Mouse (Mus musculus) c-Kit-negative CD71-positive TER-119-positive erythroid progenitor cells, embryonic 14.5 days (primary cell): ENCODE results near the gene Nrarp.

Source experiments
- DNase-seq: peaks from one replicate; pipeline ENCODE4 v3.0.0-alpha.2; 2013; ENCODE audit warnings: low read depth, low spot score

Nrarp gene

DNA sequence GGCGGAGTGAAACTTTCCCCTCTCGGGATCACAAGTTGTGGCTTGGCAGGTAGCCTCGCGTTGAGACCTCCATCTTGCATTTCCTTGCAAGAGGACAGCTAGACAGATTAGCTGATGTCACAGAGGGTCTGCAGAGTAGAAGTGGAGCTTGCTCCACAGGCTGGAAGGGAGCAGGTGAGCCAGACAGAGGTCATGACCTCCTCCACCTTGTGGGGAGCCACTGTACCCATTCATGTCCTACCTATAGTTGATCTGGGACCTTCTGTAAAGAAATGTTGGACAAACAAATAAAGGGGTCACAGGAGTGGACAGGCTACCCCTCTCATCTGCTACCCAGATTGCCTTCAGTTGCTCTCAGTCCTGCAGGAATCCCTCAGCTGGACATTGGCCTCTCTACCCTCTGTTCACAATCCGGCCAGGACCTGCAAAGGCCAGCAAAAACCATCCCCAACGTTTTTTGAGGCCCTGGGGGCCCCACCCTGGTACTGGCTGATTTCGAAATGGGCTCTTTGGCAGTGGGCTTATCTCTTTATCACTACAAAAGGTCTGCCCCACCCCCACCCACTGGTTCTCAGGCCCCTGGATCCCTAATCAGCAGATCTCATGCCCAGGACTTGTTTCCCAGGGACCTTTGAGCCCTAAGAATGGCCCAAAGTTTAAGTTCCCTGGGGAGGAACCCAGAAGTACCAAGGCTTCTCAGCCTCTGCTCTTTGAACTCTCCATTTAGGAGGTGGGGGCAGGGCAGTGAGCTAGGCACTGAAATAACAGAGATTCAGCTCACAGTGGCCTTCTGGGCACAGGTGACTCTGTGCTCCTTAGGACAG, 5.5 kb upstream of the Nrarp start:
- DNase-seq, result no peak

DNA sequence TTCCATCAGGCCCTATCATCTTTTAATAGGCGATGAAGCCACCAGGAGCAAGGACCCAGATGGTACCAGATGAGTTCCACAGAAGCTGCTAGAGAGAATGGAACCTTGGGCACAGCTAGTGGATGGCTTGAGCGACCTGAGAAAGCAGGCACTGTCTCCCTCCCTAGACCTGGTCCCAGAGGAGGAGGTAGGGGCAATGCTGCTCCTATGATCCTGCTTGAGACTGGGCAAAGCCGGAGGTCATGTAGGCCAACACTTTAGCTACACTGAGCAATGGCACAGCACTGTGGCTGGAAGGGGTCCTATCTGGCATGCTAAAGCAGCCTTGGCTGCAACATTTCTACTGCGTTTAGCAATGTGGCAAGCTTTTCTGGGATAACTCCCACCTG, 4.9 kb upstream of the Nrarp start:
- no peak for DNase-seq

DNA sequence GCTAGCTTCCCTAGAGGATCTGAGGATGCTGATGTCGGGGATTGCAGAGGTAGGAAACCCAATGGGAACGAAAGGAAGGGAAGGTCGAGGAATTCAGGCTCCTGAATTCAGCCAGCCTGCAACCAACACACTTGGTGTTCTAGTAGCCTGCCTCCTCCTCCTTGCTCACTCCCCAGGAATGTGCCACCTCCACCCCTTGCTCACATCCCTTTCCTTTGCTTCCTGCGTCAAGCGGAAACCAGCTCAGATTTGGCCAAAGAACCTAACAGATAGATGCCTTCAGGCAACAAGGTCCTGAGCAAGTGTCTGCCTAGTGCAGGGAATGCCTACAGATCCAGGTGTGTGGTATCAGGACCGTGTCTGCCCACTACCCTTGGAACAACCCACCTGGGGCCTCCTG, 4.0 kb upstream of the Nrarp start:
- DNase-seq, result no peak

DNA sequence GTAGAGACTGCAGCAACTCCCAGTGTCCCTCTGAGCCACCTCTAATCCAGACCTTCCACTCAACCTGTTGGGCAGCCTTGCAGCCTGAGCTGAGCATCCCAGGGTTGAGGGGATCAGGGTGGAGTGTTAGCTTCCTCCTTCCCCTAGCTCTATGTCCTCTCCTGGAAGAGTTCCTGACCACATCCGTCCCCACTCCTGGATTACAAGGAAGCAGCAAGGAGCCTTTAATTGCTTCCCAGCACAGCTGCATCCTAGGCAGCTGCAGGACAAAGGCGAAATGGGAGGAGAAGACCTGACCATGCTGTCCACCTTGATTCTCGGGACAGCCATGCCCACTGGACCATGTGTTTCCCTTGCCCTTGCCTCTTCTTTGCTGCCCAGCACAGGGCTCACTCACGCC, 3.5 kb upstream of the Nrarp start:
- DNase-seq, result no peak

DNA sequence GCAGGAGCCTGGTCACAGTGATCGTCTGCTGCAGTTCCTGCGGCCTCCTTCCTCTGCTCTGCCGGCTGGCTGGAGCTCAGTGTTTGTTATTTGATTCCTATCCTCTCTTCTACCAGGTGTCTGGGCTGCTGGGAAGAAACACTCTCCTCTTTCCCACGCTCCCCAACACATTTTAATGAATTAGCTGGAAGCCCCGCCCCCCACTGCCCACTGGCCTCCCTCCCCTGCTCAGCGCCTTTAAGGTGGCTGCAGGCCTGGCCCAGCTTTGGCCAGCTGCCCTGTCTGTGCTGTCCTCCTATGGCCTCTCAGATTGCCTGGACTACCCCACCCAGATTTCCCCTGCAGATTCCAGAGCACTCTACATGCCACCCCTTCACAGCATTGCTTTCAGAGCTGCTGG, 2.9 kb upstream of the Nrarp start:
- DNase-seq, result no peak

DNA sequence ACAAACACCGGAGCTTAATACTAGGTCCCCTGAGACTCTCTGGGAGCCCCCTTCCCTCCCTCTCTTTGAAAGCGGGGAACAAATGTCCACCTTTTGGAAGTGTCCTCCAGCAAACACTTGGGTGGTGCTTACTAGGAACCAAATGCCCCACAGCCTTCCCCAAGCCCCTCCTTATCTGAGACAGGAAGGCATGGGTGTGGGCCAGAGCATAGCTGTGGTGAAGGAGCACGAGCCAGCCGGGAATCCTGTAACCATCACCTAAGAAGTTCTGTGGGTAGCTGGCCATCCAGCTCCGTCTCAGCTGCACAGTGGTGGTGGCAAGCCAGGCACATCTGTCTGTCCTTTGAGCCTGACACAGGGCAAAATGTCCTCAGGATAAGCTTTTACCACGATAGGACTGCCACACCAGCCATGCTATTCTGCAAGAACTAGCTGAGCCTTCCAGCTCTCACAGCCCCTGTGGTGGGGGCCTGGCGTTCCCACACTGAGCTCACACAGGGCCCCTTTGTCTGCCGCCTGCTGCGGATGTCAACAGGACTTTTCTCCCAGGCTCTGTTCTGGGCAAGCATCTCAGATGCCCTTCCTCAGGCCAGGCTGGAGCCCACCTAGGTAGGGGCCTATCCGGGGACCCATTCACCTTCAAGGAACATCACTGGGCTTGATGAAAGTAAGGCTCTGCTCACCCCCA, 2.1 kb upstream of the Nrarp start:
- DNase-seq, result no peak

DNA sequence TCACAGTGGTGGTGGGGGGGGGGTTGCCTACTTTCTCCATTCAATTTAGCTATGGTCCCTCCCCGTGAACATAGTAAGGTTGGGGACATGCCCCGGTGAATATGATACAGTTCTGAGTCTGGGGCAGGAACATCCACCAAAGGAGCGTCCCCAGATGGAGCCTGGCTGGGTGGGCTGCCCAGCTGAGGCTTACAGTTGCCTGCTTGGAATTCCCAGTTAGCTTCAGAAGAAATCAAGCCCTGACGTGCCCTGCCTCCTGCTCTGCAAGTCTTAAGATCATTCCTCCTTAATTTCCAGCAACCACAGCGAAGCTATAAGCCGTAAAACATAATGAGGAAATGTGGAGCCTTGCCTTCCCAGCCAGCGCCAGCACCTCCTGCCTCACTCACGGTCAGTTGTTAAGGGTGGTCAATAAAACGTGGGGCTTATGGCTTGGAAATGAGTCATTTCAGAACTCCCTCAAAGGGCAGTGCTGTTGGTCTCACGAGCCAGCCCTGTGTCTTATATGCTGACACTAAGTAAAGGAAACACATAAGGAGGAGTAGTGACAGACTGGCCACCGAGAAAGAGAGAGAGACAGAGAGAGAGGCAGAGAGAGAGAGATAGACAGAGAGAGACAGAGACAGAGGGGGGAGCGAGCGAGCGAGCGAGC, 866 bp upstream of the Nrarp start:
- no peak for DNase-seq

DNA sequence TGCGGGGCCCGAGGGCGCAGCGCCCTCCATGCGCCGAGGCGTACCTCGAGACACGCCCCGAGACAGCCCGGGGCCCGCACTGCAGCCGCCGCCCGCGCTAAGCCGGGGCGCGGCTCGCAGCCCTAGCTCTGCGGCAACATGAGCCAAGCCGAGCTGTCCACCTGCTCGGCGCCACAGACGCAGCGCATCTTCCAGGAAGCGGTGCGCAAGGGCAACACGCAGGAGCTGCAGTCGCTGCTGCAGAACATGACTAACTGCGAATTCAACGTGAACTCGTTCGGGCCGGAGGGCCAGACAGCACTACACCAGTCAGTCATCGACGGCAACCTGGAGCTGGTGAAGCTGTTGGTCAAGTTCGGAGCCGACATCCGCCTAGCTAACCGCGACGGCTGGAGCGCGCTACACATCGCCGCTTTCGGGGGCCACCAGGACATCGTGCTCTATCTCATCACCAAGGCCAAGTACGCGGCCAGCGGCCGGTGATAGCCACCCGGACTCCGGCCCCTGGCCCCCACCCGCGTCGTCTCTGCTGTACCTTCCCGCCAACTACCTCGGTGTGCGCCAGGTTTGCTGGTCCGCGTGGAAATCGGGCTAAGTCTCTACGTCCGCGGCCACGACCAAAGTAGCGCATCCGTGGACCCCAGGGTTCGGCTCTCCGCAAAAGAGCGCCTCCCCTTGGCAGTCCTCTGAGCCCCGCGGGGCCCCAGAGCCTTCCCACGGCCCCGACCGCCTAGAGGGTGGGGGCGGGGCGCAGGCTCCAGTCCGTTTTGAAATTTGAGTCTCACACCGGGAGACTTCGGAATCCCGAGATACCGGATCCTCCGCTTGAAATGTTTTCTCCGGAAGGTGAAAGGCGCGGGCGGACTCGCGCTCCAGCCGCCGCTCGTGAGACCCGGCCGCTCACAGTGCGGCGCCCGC, 674 bp downstream of the Nrarp start:
- DNase-seq, result peak; percentile 42

DNA sequence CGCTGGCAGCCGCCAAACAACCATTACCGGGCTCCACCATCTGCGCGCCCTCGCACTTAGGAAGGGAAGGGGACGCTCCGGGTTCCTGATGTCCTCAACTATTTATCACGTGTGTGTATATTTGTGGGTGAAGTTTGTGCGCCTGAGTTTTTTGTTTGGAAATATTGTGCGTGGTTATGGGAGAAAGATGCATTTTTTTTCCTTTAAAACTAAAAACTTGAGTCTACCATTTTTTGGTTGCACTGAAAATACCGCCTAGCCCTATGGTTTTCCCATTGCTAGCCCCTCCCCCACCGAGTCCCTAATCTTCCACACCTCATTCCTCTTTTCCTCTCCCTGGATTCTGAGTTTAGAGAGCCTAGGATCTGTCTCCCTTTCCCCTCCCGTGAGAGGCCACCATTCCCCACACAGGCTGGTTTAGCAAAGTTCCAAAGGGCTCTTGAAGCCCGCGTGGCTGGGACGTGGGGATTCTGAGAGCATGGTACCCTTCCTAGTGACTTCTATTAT, 1.4 kb downstream of the Nrarp start:
- no peak for DNase-seq

DNA sequence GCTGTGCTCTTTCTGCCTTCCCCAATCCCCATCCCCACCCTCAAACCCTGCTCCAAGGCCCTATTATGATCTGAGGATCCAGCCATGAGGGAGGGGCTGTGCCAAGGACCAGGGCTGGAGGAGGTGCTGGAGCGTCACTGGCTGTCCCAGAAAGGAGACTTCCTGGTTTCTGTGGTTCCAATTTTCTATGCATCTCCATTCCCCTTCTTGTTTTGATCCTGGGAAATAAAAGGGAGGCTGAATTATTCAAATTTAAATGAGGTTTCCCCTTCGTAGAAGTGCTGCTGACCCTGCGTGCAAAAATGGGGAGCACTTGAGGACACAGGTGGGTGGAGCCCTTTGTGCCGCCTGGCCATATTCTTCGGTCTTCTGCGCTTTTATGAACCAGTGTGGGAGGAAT, 2.1 kb downstream of the Nrarp start:
- DNase-seq, result no peak

DNA sequence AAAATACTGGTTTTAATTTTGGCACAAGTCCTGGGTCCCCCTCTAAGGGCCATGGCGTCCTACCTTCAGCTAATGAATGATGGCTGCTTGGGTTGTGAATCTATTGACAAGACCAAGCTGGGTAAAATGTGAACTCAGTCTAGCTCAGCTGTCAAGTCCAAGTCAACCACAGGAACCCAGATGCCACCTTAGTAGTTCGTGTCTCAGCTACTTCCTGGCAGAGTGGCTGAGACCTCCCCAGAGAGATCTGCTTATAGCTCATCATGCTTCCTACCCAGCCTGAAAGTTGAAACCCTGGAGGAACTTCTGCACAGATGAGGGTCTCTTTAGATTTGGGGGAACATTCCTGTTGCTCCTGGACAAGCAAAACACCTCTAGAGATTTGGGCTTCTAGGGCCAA, 2.8 kb downstream of the Nrarp start:
- no peak for DNase-seq

DNA sequence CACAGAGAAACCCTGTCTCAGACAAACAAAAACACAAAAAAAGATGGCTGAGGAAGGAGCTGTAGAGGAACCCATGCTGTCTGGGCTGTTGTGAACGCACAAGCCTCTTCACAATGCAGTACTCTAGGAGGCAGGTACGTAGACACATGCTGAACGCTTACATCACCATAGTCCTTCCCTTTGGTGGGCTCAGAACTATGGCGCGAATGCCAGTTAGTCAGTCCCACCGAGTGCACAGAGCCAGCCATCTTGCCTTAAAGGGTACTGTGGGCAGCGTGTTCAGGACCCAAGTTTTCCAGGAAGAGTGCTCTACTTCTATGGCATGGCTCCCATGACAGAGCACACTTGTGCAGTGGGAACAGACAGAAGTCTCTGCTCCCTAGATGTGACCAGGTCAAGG, 3.9 kb downstream of the Nrarp start:
- DNase-seq, result no peak

DNA sequence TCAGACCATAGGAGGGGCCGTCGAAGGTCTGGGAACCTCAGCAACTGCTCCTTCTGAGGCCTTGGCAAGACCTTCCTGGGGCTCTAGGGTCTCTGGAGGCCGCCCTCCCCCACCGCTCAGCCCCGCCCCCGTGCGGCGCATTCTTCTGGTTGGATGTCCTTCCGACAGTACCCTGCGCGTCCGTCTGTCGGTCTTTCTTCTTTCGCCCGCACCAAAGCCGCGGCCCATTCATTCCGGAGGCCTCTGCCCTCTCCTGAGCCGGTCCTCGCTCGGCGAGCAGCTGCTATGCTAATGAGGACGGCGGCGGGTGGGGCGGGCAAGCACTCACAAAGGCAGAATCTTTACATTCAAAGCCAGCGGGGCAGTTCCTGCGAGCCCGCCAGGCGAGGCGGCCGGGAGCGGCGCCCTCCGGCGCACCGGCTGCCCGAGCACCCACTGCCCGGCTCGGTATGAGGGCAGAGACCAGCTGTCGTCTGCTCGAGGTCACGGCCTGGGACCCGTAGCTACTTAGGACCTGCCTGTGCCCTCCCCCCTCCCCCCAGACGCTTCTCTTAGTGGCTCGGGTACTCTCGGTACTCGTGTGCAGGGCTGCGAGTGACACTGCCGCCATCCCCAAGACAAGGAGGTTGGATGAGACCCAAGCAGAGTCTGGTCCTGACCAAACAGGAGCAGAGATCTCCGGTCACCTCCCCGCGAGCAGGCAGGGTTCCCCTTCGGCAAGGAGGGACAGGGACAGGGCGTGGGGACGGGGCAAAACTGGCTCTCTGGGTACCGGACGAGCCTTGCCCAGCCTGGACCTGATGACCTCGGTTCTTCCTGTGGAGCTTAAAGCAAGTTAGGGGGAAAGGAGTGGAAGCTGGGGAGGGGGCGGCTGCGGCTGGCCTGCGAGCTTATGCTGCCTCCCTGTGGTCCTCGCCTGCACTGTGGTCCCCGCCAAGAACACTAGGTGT, 5.3 kb downstream of the Nrarp start:
- no peak for DNase-seq

DNA sequence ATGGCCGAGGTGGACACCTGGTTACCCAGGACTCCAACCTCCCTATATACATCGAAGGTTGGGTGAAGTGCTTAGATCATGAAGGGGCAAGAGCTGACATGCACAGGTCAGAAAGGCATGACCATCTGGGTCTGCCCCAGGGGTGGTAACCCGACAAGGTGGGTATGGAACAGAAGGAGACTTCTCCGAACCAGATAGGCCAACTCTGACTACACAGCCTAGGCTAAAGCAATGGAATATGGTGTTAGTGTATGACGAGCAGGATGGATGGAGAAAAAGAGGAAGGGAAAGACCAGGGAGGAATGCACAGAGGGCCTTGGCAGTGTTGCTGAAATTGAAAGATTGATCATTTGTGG, 6.0 kb downstream of the Nrarp start:
- DNase-seq, result no peak

DNA sequence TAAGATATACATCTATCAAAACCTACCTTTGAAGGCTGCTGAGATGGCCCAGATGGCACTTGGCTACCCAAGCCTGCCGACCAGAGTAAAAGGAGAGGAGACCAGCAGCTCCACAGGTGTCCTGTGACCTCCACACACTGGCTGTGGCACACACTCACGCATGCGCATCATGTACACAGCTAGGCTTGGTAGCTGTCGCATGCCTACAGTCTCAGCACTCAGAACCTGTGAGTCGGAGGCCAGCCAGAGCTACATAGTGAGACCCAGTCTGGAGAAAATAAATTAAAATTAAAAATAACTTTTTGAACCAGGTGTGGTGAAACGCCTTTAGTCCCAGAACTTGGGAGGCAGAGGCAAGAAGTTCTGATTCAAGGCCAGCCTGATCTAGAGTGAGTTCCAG, 7.3 kb downstream of the Nrarp start:
- no peak for DNase-seq

DNA sequence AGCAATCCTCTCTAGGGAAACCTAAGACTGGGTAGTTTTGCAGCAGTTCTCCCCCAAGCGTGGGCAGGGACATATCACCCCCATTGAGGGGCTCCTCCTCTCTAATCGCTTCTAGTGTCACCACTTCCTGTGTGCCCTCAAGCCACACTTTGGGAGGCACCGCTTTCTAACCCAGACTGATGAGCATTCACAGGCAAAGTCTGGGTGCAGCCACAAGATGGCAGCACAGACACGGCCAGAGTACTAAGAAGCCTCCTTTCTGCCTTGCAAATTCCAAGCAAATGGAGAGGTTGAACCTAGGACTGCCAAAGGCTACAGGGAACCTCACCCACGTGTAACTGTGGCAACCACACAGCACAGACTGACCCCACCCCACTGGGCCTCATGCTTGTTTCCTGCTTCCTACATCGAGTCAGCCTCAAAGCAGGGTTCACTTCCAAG, 12.8 kb downstream of the Nrarp start:
- peak; percentile 63 for DNase-seq

DNA sequence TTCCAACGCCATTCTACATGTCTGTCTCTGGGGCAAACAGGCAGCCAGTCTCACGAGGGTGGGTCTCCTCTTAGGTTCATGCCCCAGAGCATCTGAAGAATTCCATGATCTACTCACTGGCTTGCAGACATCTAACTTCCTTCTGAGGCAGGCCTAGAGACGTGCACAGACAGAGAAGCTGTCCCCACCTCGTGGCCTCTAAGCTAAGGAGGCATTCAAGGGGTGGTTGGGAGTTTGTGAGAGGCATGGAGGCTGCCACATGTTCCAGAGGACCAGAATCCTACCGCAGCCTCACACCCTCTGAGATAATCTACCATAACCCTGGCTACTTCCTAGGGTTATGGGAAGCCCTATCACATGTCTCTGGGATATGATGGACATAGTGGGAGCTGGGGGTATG, 13.4 kb downstream of the Nrarp start:
- no peak for DNase-seq

DNA sequence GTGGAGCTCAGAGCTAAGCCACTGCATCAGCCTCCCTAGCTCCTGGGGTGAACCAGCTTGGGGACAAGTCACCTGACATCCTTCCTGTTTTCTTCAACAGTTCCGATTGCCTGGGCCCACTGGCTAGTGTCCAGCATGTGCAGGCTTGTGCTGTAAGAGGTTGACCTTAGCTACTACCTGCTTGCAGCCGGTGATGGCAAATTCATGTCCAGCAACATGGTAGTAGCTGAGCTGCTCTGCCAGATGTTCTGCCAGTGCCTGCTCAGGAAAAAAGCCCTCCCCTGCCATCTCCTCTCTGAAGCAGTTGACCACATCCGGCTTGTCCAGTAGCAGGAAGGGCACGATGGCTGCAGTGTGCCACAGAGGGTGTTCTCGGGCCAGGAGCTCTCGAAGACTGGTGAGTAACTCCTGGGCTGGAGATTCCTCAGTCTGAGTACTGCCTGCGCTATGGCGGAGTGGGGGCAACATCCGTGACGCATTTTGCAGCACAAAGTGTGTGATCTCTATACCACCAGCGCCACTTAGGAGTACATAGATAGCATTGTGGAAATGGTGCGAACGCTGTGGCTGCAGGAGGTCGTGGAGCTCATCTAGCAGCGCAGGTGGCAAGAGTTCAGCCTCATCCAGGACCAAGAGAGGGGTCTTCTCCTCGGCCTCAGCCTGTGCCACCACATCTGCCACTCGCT, 14.1 kb downstream of the Nrarp start:
- DNase-seq, result no peak

DNA sequence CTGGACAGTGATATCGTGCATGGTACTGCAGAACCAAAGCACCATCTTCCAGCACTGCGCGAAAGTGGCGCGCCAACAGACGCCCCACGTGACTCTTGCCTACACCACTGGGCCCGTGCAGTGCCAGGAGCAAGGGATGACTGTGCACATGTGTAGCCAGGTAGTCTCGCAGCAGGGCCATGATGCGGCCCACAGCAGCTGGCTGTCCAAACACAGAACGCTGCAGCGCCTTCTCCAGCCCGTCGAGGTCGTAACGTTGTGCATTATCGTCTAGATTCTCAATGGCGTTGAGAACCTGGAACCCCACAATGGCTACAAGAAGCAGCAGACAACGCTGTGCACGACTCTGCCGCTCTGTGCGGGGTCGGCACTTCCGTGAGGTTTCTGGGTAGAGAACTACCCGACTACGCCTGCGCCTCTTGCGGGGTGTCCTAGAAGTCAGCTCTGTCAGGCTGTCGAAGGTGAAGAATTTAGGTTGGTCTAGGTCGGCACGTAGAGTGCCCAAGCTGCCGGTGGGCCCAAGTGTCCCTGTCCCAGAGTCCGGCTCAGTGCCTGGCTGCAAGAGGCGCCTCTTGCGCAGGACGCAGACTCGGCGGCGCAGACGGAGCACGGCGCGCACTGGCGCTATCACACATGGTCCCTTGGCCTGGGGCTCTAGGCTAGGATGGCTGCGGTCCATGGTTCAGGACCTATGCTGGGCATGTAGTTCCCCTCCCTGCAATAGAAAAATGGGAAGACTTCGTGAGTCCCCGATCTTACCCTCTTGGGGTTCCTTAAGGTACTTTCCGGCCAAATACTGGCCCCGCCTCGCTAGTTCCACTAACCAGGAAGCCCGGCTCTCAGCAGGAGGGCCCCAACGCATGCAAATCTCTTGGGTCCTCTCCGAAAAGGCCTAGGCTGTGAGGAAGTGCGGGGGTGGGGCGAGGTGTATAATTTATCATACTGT, 14.9 kb downstream of the Nrarp start:
- no peak for DNase-seq
